Mouse (Mus musculus) thymus, postnatal 36 days (tissue): ENCODE measurements around the gene Slc22a22.
"Not testable (repeated sequence)": the region's sequence is repeated elsewhere in the genome, so short reads cannot be mapped to it uniquely, and the experiment has no call there.

Experiments
- DNase-seq, 2 experiments: peaks; one replicate each; pipeline ENCODE4 v3.0.0; 2022; ENCODE audit warnings: mixed read lengths in 2 of 2

Slc22a22 gene

DNA sequence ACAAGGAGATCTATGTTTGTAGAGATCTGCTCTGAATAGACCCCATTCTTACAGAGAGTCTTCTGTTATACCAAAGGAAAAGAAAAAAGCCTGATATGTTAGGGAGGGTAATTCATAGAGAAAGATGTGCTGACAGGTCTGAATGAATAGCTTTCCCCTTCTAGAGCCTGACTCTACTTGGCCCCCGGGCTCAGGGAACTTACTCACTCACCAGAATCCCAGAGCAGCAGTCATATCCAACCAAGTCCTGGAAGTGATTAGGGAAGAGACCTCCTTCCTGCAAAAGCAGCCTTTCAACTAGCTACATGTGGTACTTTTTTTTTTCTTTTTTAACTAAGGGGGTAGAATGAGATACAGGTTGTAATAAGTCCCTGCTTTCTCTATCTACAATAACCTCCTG lies 111.0 kb downstream of the Slc22a22 start:
- no peak for DNase-seq

GRCm38 (mm10) chr15:57355278-57355677 lies 122.1 kb downstream of the Slc22a22 start:
- DNase-seq = no peak

GRCm38 (mm10) chr15:57340499-57340898 lies 136.9 kb downstream of the Slc22a22 start:
- DNase-seq = no peak

DNA sequence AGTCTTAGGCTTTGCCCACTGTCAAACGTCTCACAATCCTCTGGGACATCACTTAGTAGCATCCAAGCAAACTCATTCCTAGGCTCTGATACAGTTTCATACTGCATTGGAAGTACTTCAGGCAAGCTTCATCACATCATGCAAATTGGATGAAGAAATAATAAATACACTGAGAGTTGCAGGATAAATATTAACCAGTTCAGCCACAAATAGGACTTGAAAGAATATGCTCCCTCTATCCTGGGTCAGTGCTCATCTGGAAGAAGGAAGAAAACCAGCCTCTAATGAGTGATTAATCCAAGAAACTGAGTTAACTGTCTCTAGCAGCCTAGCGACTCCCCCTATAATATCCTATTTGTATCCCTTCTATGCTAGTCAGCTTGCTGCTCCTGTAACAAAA lies 146.1 kb downstream of the Slc22a22 start:
- no peak for DNase-seq

DNA sequence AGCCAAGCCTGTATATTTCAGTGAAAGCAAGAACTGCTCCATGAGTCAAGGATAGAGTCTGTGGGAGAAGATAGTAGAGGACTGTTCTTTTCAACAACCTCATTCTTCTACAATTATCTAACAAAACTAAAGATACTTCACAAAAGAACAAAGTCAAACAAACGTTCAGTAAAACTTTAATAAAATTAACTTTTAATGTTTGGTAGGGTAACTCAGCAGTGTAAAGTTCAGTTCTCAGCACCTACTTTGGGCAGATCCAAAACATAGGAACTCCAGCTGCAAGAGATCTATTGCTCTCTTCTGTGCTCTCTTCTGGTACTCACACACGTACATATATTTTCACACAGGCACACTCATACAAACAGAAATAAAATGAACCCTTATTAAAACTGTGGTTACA lies 159.4 kb downstream of the Slc22a22 start:
- DNase-seq = no peak

- no peak for DNase-seq
These were observed 160.9 kb downstream of the Slc22a22 start for GRCm38 (mm10) chr15:57316486-57316885.

- no peak for DNase-seq
These were observed 174.7 kb downstream of the Slc22a22 start for GRCm38 (mm10) chr15:57302710-57303109.

DNA sequence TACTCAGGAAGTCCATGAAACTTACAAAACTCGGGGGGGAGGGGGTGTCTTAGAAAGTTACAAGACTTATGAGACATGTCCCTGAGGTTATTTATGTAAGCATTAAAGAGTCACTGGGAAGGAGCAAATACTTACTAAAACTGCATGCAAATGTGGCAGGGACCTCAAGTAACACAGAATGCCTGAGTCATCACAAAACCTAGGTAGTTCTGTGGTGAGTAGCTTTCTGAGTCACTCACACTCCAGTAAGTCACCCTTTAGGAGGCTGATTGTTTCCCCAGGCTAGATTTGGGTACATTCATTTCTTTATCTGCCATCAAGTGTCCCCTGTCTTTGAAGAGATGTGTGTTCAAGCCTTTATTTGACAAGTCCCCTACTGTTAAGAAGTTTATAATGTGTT lies 198.9 kb downstream of the Slc22a22 start:
- no peak for DNase-seq

DNA sequence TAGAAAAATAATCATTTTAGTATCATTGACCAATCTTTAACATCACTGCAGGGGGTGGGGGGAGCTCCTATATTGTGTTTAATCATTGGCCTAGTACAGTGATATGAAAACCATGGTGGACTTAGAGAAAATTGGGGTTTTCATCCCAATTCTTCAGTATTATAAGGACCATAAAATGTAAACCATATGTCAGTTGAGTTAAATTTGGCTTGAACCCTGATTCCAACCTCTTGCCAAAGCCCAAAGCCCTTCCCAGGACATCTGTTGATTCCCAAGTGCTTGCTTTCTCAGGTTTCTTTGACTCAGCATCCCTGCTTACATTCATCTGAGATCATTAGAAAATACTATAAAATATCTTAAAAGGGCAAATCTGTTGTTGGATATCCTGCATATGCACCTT lies 201.0 kb downstream of the Slc22a22 start:
- no peak for DNase-seq

- DNase-seq = not testable (repeated sequence)
These were observed 237.4 kb downstream of the Slc22a22 start for GRCm38 (mm10) chr15:57240061-57240460.

DNA sequence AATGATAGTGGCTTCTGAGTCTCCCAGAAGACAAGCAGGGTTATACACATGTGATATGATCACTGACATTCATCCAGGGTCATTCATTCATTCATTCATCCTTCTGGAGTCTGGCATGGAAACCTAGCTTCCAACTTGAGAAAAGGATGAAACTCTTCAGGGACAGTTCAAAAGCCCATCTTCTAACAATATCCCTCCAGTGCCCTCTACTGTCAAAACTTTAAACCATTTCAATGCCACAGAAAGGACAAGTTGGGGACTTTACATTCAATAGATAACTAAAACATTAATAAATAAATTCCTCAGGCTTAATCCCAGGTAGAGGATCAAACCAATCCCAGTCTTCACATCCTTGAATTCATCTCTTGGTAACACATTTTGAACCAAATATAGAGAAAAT lies 247.0 kb downstream of the Slc22a22 start:
- DNase-seq = no peak

- no peak for DNase-seq
These were observed 272.1 kb downstream of the Slc22a22 start for GRCm38 (mm10) chr15:57205315-57205714.

GRCm38 (mm10) chr15:57204444-57204930 lies 272.9 kb downstream of the Slc22a22 start:
- DNase-seq = no peak
